Mouse (Mus musculus): ENCODE measurements around the gene Lrrc23. TPM values are rescaled to one million over a fixed set of nuclear protein-coding genes. Genes with fewer than 3 reads are reported as not detected.

Lrrc23 gene
- polyA plus RNA-seq, 1 experiment from 2014 or later: 3.9 TPM

GRCm38 (mm10) chr6:124744755-124745321, 34.7 kb downstream of the Lrrc23 start:
- 70% methylated on average over 26 of the region's 26 CpGs for WGBS
- H3K4me3 ChIP-seq: peak overlapping the region; percentile 51
- no peaks in the 10 kb centered on the region for H3K9me3 ChIP-seq (replicated peaks)
- H3K36me3 ChIP-seq: peaks cover 61% of the 10 kb centered on the region
- H3K27me3 ChIP-seq: no peaks in the 10 kb centered on the region
- peak; percentile 5 for ATAC-seq (ENCODE audit: low FRiP score)
- H3K27ac ChIP-seq: peak overlapping the region; percentile 92
- H3K9ac ChIP-seq: peak overlapping the region; percentile 55
- H3K4me2 ChIP-seq (replicated peaks): peak overlapping the region; percentile 96
- peaks cover 32% of the 10 kb centered on the region for H3K4me1 ChIP-seq

- WGBS: 93% methylated on average over 8 of the region's 8 CpGs
- Histone ChIP-seq H3K4me1 (peaks cover 44% of the 10 kb centered on the region), H3K36me3 (peaks cover 49% of the 10 kb centered on the region), H3K4me2 (replicated peaks) (no peak overlapping the region), H3K27ac (no peak overlapping the region), H3K9me3 (replicated peaks) (no peaks in the 10 kb centered on the region), H3K4me3 (no peak overlapping the region), H3K27me3 (no peaks in the 10 kb centered on the region), H3K9ac (no peak overlapping the region)
- ATAC-seq (ENCODE audit: low FRiP score): no peak
Observed at GRCm38 (mm10) chr6:124743647-124744046, 35.9 kb downstream of the Lrrc23 start.

DNA sequence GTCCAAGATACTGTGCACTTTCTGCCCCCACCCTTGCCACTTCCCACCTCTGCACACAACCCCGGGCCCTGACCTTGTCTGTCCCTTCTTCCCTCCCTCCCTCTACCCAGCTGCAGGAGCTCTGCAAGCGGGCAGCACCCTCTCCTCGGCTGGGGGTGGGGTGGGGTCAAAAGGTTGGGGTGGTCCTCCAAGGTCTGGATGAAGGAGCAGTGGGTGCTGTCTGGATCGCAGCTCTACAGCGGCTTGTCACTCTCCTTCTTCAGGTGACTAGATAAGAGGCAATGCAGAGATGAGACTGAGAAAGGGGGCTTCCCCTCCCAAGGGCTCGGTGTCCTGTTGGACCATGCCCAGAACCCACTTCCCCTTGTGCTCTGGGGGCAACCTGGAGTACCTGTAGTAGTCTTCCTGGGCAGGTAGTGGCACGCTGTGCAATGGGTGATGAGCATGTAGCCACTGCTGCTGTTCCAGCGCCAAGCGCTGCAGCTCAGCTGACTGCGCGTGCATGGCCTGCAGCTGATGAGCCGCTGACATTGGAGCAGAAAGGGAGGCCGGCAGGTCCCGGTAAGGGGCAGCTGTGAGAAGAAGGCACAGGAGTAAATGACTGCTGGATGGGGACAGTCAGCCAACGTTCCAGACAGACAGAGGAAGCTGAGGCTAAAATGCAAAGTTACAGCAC, 36.5 kb downstream of the Lrrc23 start:
- no peaks in the 10 kb centered on the region for H3K9me3 ChIP-seq (replicated peaks)
- peaks cover 50% of the 10 kb centered on the region for H3K4me1 ChIP-seq
- no peak overlapping the region for H3K4me3 ChIP-seq
- peaks cover 43% of the 10 kb centered on the region for H3K36me3 ChIP-seq
- no peak overlapping the region for H3K4me2 ChIP-seq (replicated peaks)
- H3K27me3 ChIP-seq: no peaks in the 10 kb centered on the region
- ATAC-seq (ENCODE audit: low FRiP score): no peak
- H3K9ac ChIP-seq: no peak overlapping the region
- 93% methylated on average over 15 of the region's 15 CpGs for WGBS
- H3K27ac ChIP-seq: peak overlapping the region; percentile 23; the same call in 1 of the 2 replicates

- peak overlapping the region; percentile 94 for H3K9ac ChIP-seq
- ATAC-seq (ENCODE audit: low FRiP score): no peak
- H3K4me3 ChIP-seq: peak overlapping the region; percentile 66
- H3K36me3 ChIP-seq: peaks cover 31% of the 10 kb centered on the region
- H3K9me3 ChIP-seq (replicated peaks): no peaks in the 10 kb centered on the region
- H3K27ac ChIP-seq: peak overlapping the region; percentile 100
- H3K27me3 ChIP-seq: no peaks in the 10 kb centered on the region
- peak overlapping the region; percentile 78 for H3K4me2 ChIP-seq (replicated peaks)
- 75% methylated on average over 3 of the region's 3 CpGs for WGBS
- peaks cover 47% of the 10 kb centered on the region for H3K4me1 ChIP-seq
Observed at GRCm38 (mm10) chr6:124741842-124742241, 37.7 kb downstream of the Lrrc23 start.

DNA sequence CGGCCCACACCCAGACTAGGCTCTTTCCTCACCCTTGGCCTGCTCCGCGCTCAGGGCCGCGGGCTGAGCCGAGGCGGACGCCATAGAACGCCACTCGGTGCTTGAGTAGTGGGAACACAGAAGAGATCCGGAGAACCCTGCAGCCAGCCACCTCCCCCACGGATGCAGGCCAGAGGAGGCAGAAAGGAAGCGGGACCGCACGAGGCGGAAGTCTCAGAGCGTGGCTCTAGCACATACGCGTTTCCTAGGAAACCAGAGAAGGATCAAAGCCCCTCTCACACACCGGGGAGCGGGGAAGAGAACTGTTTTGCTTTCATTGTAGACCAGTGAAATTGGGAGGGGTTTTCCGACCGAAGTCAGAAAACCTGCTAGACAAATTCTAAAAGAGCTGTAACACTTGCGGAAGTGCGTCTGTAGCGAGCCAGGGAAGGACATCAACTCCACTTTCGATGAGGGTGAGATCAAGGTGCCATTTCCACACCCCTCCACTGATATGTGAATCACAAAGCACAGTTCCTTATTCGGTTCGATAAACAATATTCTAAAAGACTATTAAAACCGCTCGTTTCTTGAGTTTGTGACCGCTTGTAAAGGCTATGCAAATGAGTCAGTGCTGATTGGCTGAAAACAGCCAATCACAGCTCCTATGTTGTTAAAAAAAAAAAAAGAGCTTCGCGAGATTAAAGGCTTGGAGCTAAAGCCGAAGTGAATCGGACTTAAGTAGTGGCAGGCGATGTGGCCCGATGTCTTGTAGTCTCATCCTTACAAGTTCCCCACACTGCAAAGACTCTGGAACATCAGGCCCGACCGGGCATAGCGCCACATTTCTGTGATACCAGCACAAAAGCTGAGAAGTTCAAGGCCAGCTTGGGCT, 38.4 kb downstream of the Lrrc23 start, which contains the start of gene Grcc10:
Gene Grcc10, minus strand, starts transcription at position 487 of the 874 bp plus-strand sequence.
- Histone ChIP-seq H3K36me3 (peaks cover 27% of the 10 kb centered on the region), H3K4me3 (peak within 1 kb of the TSS; percentile 66), H3K9me3 (replicated peaks) (no peaks in the 10 kb centered on the region), H3K9ac (peak within 1 kb of the TSS; percentile 94), H3K27ac (peak within 1 kb of the TSS; percentile 100), H3K4me1 (peaks cover 40% of the 10 kb centered on the region), H3K4me2 (replicated peaks) (peak within 1 kb of the TSS; percentile 78), H3K27me3 (no peaks in the 10 kb centered on the region)
- WGBS: under 1% methylated on average over 41 of the region's 41 CpGs
- peak; percentile 82 for ATAC-seq (ENCODE audit: low FRiP score)

- H3K9me3 ChIP-seq (replicated peaks): no peaks in the 10 kb centered on the region
- peak overlapping the region; percentile 66 for H3K4me3 ChIP-seq
- peaks cover 27% of the 10 kb centered on the region for H3K36me3 ChIP-seq
- peak overlapping the region; percentile 94 for H3K9ac ChIP-seq
- H3K4me1 ChIP-seq: peaks cover 35% of the 10 kb centered on the region
- peak overlapping the region; percentile 100 for H3K27ac ChIP-seq
- under 1% methylated on average over 29 of the region's 29 CpGs for WGBS
- ATAC-seq (ENCODE audit: low FRiP score): peak; percentile 21
- H3K27me3 ChIP-seq: no peaks in the 10 kb centered on the region
- peak overlapping the region; percentile 78 for H3K4me2 ChIP-seq (replicated peaks)
Observed at GRCm38 (mm10) chr6:124740211-124740887, 39.2 kb downstream of the Lrrc23 start.

GRCm38 (mm10) chr6:124739231-124739796, 40.2 kb downstream of the Lrrc23 start:
- whole genome bisulfite sequencing: 87% methylated on average over 10 of the region's 10 CpGs

DNA sequence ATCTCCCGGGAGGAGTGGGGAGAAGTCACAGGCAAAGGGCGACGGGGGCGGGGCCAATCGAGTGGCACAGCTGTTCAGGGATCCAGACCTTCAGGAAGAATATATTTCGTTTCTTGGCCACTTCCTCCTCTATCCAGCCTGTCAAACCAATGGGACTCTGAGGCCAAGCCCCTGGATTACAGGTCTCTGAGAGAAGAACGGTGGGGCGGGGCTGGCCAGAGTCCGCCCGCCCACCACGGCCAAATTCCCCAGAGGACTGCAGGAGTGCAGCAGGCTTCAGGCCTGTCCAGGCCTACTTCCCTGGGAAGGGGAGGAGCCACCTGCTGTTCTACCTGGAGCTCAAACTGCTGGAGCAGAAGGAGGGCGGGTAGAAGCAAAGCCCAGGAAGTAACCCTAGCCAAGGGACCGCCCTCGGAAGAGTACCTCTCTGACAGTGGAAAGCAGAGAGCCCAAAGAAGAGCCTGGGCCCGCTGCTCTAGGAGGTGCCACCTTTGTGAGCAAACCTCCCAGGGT, 41.0 kb downstream of the Lrrc23 start, which contains the start of gene Ptpn6:
Gene Ptpn6, minus strand, starts transcription at position 204 of the 513 bp plus-strand sequence.
- no peak for ATAC-seq (ENCODE audit: low FRiP score)
- no peaks in the 10 kb centered on the region for H3K27me3 ChIP-seq
- peaks cover 11% of the 10 kb centered on the region for H3K36me3 ChIP-seq
- H3K27ac ChIP-seq: peak within 1 kb of the TSS; percentile 55
- H3K9ac ChIP-seq: peak within 1 kb of the TSS; percentile 47
- WGBS: 34% methylated on average over 15 of the region's 15 CpGs
- no peaks in the 10 kb centered on the region for H3K9me3 ChIP-seq (replicated peaks)
- H3K4me1 ChIP-seq: peaks cover 29% of the 10 kb centered on the region
- H3K4me2 ChIP-seq (replicated peaks): peak within 1 kb of the TSS; percentile 78; the same call in 1 of the 2 replicates
- no peak within 1 kb of the TSS for H3K4me3 ChIP-seq

More at GRCm38 (mm10) chr6:124739231-124739796, 40.2 kb downstream of the Lrrc23 start:
- no peaks in the 10 kb centered on the region for H3K27me3 ChIP-seq
- ATAC-seq (ENCODE audit: low FRiP score): no peak
- peak overlapping the region; percentile 78; the same call in 1 of the 2 replicates for H3K4me2 ChIP-seq (replicated peaks)
- H3K36me3 ChIP-seq: peaks cover 18% of the 10 kb centered on the region
- H3K9ac ChIP-seq: no peak overlapping the region
- H3K4me1 ChIP-seq: peaks cover 29% of the 10 kb centered on the region
- no peaks in the 10 kb centered on the region for H3K9me3 ChIP-seq (replicated peaks)
- H3K4me3 ChIP-seq: peak overlapping the region; percentile 66; the same call in 1 of the 2 replicates
- no peak overlapping the region for H3K27ac ChIP-seq

DNA sequence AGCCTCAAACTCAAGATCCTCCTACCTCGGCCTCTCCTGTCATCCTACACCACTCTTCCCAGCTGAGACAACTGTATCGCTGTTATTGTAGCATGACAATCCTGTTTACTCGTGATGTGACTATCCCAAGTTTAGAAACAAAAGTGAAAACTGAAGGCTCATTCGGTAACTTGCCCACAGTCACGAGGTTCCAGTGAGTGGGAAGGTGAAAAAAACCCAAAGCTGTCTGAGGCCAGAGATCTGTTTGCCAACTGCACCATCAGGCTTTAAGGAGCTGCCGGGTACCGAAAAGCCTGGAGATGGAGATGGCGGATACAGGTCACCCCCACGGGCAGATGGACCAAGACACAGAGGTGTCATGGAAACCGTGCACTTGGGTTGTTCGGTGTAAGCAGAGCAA, 42.5 kb downstream of the Lrrc23 start:
- no peak for ATAC-seq (ENCODE audit: low FRiP score)
- H3K27me3 ChIP-seq: no peaks in the 10 kb centered on the region
- WGBS: 93% methylated on average over 11 of the region's 11 CpGs

GRCm38 (mm10) chr6:124734417-124734816, 45.1 kb downstream of the Lrrc23 start:
- Histone ChIP-seq H3K4me1 (peaks cover 26% of the 10 kb centered on the region), H3K9ac (no peak overlapping the region), H3K9me3 (replicated peaks) (no peaks in the 10 kb centered on the region), H3K4me2 (replicated peaks) (no peak overlapping the region), H3K36me3 (no peaks in the 10 kb centered on the region; the same call in 1 of the 2 replicates), H3K27ac (no peak overlapping the region), H3K27me3 (no peaks in the 10 kb centered on the region), H3K4me3 (no peak overlapping the region)
- 92% methylated on average over 3 of the region's 3 CpGs for WGBS
- no peak for ATAC-seq (ENCODE audit: low FRiP score)

More for the DNA sequence above, 42.5 kb downstream of the Lrrc23 start:
- Histone ChIP-seq H3K4me3 (no peak overlapping the region), H3K27ac (no peak overlapping the region), H3K9ac (no peak overlapping the region), H3K9me3 (replicated peaks) (no peaks in the 10 kb centered on the region), H3K4me2 (replicated peaks) (no peak overlapping the region), H3K36me3 (no peaks in the 10 kb centered on the region; the same call in 1 of the 2 replicates), H3K4me1 (peaks cover 39% of the 10 kb centered on the region)

Data from hindbrain, embryonic 12.5 days (tissue).